Mouse (Mus musculus): Measurements from ENCODE around the gene Lpcat2.
A peak's percentile ranks its signal among the peaks of the same experiment; 100 is the strongest.
"Not testable (repeated sequence)": the region's sequence is repeated elsewhere in the genome, so short reads cannot be mapped to it uniquely, and the experiment has no call there.

Lpcat2 gene

GRCm38 (mm10) chr8:92853188-92853983 lies 1.8 kb upstream of the Lpcat2 start:
- no peak for DNase-seq (ENCODE audit: extremely low read depth, low read depth, low spot score)

- DNase-seq (ENCODE audit: extremely low read depth, low read depth, low spot score), result no peak
These were observed 466 bp upstream of the Lpcat2 start for GRCm38 (mm10) chr8:92854673-92855072.

- DNase-seq (ENCODE audit: extremely low read depth, low read depth, low spot score), result no peak
These were observed 1.3 kb downstream of the Lpcat2 start for GRCm38 (mm10) chr8:92856273-92856986.

GRCm38 (mm10) chr8:92858475-92859182 lies 3.5 kb downstream of the Lpcat2 start:
- DNase-seq (ENCODE audit: extremely low read depth, low read depth, low spot score), result no peak

GRCm38 (mm10) chr8:92861977-92862376 lies 6.8 kb downstream of the Lpcat2 start:
- DNase-seq (ENCODE audit: extremely low read depth, low read depth, low spot score), result no peak

- no peak for DNase-seq (ENCODE audit: extremely low read depth, low read depth, low spot score)
These were observed 15.1 kb downstream of the Lpcat2 start for GRCm38 (mm10) chr8:92870281-92870680.

GRCm38 (mm10) chr8:92872063-92872759 lies 17.1 kb downstream of the Lpcat2 start:
- DNase-seq (ENCODE audit: extremely low read depth, low read depth, low spot score), result no peak

GRCm38 (mm10) chr8:92875795-92876194 lies 20.7 kb downstream of the Lpcat2 start:
- DNase-seq (ENCODE audit: extremely low read depth, low read depth, low spot score), result no peak

- DNase-seq (ENCODE audit: extremely low read depth, low read depth, low spot score), result no peak
These were observed 26.1 kb downstream of the Lpcat2 start for GRCm38 (mm10) chr8:92881247-92881646.

GRCm38 (mm10) chr8:92883771-92884170 lies 28.6 kb downstream of the Lpcat2 start:
- no peak for DNase-seq (ENCODE audit: extremely low read depth, low read depth, low spot score)

- DNase-seq (ENCODE audit: extremely low read depth, low read depth, low spot score), result not testable (repeated sequence)
These were observed 37.1 kb downstream of the Lpcat2 start for GRCm38 (mm10) chr8:92892216-92892615.

- DNase-seq (ENCODE audit: extremely low read depth, low read depth, low spot score), result no peak
These were observed 38.7 kb downstream of the Lpcat2 start for GRCm38 (mm10) chr8:92893870-92894269.

- no peak for DNase-seq (ENCODE audit: extremely low read depth, low read depth, low spot score)
These were observed 39.9 kb downstream of the Lpcat2 start for GRCm38 (mm10) chr8:92895053-92895452.

GRCm38 (mm10) chr8:92896056-92896455 lies 40.9 kb downstream of the Lpcat2 start:
- no peak for DNase-seq (ENCODE audit: extremely low read depth, low read depth, low spot score)

- DNase-seq (ENCODE audit: extremely low read depth, low read depth, low spot score), result peak; percentile 84
These were observed 41.5 kb downstream of the Lpcat2 start for GRCm38 (mm10) chr8:92896611-92897010.

GRCm38 (mm10) chr8:92897794-92898193 lies 42.7 kb downstream of the Lpcat2 start:
- DNase-seq (ENCODE audit: extremely low read depth, low read depth, low spot score), result no peak

- DNase-seq (ENCODE audit: extremely low read depth, low read depth, low spot score), result no peak
These were observed 44.5 kb downstream of the Lpcat2 start for GRCm38 (mm10) chr8:92899590-92899989.

GRCm38 (mm10) chr8:92901107-92901506 lies 46.0 kb downstream of the Lpcat2 start, which contains the start of gene Capns2:
Gene Capns2 (plus strand): TSS chr8:92901407.
- no peak for DNase-seq (ENCODE audit: extremely low read depth, low read depth, low spot score)

GRCm38 (mm10) chr8:92902981-92903380 lies 47.8 kb downstream of the Lpcat2 start:
- no peak for DNase-seq (ENCODE audit: extremely low read depth, low read depth, low spot score)

GRCm38 (mm10) chr8:92903488-92904135 lies 48.5 kb downstream of the Lpcat2 start:
- DNase-seq (ENCODE audit: extremely low read depth, low read depth, low spot score), result no peak

All from fat pad, adult 2 months (tissue).